Mouse (Mus musculus): Measurements from ENCODE around the gene Tmed10.

Gene Tmed10

DNA sequence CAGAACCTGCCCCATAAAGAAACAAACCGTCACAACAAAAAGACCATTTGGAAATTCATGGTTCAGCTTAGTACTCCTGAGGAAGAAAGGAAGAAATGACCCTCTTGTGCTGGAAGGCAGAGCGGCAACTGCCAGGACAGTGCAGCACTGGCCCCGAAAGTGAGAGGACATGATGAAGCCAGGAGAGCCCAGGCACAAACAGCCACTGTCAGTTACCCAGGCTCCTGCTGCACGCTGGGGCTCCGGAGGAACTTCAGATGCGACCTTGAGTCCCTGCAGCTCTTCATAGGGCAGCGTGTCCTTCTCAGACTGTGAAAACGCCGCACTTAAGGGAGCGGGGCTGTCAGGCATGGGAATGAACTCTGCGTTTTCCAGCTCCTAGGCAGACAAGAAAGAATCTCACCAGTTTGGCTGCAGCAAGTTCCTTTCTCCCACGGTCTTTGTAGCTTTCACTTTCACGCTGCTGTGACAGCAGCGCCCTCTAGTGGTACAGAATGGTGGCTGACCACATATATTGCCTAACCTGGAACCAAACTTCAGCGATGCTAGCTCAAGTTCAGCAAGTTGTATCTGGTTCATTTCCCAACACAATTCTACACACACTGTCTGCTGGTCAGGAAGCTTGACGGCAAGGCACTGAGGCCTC lies 69.3 kb downstream of the Tmed10 start:
- DNase-seq = peak; percentile 92

DNA sequence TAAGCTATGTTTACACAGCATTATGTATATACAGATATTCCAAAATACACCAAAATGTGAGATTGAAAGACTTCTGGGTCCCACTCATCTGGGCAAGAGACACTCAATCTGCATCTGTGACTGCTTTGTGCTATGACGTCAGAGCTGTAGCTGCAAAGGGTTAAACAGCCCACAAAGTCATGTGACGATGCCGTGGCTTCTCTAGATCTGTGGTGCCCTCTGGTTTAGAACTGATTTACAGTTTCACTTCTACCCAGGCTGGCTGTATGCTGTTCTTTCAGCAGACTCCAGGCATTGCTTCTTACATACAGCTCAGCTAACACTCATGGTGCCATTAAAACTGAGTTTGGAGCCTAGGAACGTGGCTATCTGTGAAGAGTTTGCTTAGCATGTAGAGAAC lies 69.9 kb downstream of the Tmed10 start:
- no peak for DNase-seq

DNA sequence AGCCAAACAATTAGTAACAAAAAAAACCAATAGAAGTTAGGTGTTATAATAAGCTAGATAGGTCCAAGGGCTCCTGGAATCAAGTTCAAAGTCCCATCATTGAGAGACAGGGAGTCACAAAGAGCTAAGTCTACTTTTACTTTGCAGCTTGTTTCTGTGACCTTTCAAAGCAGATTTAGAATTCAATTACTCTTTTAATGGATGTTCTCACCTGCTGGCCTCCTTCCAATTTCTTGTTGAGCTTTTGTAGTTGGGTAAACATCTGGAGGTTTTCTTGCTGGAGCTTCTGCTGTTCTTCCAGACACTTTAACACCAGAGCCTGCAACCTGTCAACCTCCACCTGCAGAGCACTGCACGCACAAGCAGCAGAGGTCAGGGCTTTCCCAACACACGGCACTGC lies 71.4 kb downstream of the Tmed10 start:
- no peak for DNase-seq

DNA sequence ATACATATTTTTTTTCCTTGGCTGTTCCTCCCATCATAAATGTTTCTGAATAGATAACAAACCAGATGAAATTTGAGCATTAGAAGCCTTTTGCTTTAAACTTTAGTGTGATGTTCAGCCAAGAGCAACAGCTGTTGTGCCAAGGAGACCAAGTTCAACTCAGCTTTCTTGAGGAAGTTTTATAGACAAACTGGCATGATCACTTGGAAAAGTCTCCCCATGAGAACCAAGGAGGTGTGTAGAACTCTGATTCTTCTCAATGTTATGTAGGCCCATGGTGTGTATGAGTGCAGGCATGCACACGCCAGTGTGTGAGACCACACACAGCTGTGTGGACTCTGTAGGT lies 75.8 kb downstream of the Tmed10 start:
- DNase-seq = peak; percentile 26

DNA sequence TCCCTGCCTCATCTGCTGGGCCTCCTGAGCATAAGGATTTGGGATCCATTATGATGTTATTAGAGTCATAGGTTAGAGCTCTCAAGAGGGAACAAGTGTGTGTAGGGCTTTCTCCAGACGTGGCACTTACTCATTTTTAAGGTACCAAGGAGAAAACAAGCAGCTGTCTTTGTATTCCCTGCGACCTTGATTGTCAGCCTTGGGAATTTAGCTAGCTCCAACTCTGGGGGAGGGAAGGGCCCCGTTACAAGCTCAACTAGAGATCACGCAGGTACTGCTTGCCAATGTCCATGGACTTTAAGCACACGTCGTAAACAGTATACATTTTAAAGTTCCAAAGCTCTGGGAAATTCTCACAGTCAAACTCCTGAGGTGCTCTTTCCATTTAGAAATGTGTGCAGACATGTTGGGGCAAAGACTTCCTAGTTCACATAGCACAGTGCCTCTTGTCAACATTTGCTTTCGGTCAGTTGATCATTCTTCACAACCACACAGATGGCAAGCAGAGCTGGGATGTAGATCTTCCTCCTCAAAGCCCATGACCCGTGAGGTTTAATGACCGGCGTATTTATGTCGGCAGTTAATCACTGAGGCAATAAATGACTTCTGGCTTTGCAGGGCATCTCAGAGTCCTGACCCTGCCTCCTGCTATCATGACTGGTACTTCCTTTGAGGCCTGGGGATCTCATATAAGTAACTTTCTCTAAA lies 76.4 kb downstream of the Tmed10 start:
- peak; percentile 40 for DNase-seq

DNA sequence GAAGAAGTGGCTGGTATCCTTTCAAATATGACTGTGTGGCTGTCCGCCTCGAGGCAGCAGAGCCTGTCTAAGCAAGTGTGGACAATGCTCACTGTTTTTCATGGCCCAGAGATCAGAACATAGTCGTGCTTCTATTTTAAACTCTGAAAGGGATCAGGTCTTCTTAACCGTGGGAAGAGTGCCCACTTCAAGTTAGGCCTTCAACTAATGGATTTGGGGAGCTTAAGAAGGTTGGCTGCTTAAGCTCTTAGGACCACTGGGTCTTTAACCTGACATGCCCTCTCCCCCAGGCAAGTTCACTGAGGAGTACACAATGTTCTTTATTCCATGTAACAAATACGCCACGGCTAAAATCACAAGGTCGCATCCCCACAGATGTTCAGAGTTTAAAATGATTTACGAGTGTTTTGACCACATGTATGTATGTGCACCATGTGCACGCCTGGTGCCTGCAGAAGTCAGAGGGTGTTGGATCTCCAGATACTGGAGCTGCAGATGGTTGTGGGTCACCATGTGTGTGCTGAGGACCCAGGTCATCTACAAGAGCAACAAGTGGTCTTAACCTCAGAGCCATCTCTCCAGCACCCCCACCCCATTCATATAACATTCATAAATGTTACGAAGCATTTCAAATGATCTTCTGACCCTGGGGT lies 77.2 kb downstream of the Tmed10 start:
- DNase-seq = no peak

DNA sequence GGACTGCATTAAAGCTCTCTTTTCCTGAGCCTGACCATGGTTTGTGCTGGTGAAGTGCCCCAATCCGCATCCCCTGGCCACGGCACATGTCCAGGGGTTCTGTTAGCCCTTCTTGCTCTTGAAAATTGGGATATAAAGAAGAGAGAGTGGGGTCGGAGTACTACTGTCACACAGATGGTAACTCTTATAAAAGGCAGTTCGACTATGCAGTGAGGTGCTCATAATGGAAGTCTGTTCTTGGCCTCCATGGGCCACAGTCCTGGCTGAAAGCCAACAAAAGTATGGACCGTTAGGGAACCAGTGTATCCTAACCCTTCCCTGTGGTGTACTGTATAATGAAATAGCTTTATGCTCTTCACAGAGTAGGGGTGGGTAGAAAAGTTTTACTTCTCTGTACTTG lies 77.7 kb downstream of the Tmed10 start:
- DNase-seq = no peak

DNA sequence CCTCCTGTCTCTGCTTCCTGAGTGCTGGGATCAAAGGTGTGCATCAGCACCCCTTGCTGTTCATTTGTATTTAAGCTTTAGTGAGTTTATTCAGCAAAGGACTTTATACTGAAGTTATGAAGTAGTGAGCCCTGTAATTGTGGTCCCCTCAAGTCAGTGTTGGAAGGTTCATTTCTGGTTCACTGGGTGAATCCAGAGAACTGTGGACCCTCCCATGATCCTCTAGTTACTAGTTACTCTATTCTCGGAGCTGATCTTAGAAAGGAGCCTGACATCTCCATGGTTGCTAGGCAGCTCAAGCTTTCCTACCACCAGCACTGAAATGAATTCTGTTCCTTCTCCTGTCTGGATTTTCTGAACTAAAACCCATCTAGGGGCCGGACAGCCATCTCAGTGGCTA lies 79.1 kb downstream of the Tmed10 start:
- DNase-seq = no peak

DNA sequence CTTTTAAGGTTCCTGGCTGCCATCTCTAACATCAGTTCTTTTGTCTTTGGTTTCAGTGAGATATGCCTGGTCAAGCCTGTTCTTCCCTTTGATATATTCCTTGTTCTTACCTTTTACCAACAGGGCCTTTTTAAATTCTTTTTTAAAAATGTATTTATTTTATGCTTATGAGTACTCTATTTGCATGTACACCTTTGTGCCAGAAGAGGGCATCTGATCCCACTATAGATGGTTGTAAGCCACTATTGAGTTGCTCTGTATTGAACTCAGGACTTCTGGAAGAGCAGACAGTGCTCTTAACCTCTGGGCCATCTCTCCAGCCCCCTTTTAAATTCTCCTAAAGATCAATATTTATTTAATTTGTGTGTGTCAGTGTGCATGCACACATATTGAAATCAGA lies 81.7 kb downstream of the Tmed10 start:
- DNase-seq = no peak

DNA sequence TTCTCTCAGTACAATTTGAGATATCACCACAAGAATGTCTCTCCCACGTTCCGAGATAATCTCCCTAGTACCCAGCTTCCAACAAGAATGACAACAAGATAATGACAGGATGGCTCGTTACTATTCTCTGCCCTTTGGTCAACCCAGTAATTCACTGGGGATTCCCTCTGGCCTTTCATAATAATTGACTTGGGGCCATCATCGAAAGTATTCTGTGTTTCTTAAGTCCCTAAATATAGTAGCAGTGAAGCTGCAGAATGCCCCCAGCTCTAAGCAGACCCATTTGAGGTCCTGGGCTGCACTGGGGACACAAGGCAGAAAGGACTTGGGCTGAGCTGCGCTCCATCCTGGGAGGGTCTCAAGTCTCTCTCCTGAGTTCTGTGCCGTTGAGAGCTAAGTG lies 82.4 kb downstream of the Tmed10 start:
- no peak for DNase-seq

DNA sequence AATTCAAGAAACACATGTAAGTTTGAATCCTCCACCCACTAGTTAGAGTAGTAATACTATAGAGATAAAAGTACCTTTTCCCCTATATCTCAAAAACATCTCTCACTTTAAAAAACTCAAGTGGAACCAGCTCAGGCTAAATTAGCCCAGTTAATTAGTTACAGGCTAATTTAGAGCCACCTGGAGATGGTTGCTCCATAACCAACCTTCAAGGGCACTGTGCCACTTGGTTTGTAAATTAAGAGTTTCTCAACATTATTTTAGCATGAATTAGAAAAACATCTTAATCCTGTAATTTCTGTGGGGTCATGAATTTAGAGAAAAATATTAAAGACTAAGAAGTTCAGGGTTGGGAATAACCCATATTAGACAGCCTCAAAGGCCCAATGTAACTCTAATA lies 83.1 kb downstream of the Tmed10 start:
- no peak for DNase-seq

DNA sequence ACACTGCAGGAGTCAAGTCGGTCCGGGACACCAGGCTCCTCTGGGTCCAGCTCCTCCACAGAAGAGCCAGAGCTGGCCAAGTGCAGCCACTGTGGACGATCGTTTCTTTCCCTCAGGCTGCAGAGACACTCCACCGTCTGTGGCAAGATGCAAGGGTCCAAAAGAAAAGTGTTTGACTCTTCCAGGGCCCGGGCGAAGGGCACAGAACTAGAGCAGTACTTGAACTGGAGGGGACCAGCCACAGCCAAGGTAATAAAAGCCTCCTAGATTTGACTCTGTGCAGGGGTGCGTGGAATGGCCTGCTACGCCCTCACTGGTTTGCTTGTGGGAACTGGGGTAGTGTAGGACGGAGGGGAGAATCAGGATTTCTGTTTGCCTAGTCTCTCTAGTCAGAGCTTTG lies 84.0 kb downstream of the Tmed10 start:
- DNase-seq = peak; percentile 38

All from kidney, postnatal 10 days (tissue).